Mouse (Mus musculus) limb, embryonic 15.5 days (tissue): ENCODE data around the gene Hlcs. TPM values are rescaled to one million over a fixed set of nuclear protein-coding genes. Genes with fewer than 3 reads are reported as not detected.

Experiments
- ATAC-seq: fragments of 200-750 bp; cut with Nextera tagmentation; 2 replicates; pipeline ENCODE4 v1.8.0; 2017; ENCODE audit warnings: low read depth, moderate TSS enrichment; ENCODE audit not compliant: insufficient number of reproducible peaks, low FRiP score, low TSS enrichment
- H3K27ac ChIP-seq: fragments of 300-500 bp; sonication (generic); 2 replicates; pipeline ENCODE4 v1.5.1; 2015; ENCODE audit warnings: moderate library complexity, mild to moderate bottlenecking, inconsistent platforms
- H3K27me3 ChIP-seq: fragments of 300-500 bp; sonication (generic); 2 replicates; pipeline ENCODE4 v1.6.1; 2015; ENCODE audit warnings: inconsistent platforms
- H3K36me3 ChIP-seq: fragments of 300-500 bp; sonication (generic); 2 replicates; pipeline ENCODE4 v1.6.1; 2015; ENCODE audit warnings: inconsistent platforms
- H3K4me1 ChIP-seq: fragments of 300-500 bp; sonication (generic); 2 replicates; pipeline ENCODE4 v1.6.1; 2015; ENCODE audit warnings: inconsistent platforms
- H3K4me2 ChIP-seq: fragments of 300-500 bp; sonication (generic); 2 replicates; pipeline ENCODE4 v1.6.1; 2015; ENCODE audit warnings: mild to moderate bottlenecking, inconsistent platforms
- H3K4me3 ChIP-seq: fragments of 300-500 bp; sonication (generic); 2 replicates; pipeline ENCODE4 v1.5.1; 2015; ENCODE audit warnings: mild to moderate bottlenecking, inconsistent platforms
- H3K9ac ChIP-seq: fragments of 300-500 bp; sonication (generic); 2 replicates; pipeline ENCODE4 v1.6.1; 2015; ENCODE audit warnings: inconsistent platforms
- H3K9me3 ChIP-seq: fragments of 300-500 bp; sonication (generic); 2 replicates; pipeline ENCODE4 v1.6.1; 2016; ENCODE audit warnings: inconsistent platforms
- WGBS: fragments of 180-500 bp; shearing (Covaris S2); methylation state at CpG from one replicate; pipeline ENCODE4 v1.1.7; 2015; 5-methylcytosine and 5-hydroxymethylcytosine counted together
- polyA plus RNA-seq: library from polyadenylated mRNA; unstranded; fragments of >200 nt; fragmentation: Nextera tagmentation; extraction: Ambion mirVana; gene quantifications from 2 replicates; pipeline ENCODE4 v1.2.1, GENCODE M21; 2015

The Hlcs gene
- polyA plus RNA-seq, 1 experiment from 2014 or later: 7.8 TPM

DNA sequence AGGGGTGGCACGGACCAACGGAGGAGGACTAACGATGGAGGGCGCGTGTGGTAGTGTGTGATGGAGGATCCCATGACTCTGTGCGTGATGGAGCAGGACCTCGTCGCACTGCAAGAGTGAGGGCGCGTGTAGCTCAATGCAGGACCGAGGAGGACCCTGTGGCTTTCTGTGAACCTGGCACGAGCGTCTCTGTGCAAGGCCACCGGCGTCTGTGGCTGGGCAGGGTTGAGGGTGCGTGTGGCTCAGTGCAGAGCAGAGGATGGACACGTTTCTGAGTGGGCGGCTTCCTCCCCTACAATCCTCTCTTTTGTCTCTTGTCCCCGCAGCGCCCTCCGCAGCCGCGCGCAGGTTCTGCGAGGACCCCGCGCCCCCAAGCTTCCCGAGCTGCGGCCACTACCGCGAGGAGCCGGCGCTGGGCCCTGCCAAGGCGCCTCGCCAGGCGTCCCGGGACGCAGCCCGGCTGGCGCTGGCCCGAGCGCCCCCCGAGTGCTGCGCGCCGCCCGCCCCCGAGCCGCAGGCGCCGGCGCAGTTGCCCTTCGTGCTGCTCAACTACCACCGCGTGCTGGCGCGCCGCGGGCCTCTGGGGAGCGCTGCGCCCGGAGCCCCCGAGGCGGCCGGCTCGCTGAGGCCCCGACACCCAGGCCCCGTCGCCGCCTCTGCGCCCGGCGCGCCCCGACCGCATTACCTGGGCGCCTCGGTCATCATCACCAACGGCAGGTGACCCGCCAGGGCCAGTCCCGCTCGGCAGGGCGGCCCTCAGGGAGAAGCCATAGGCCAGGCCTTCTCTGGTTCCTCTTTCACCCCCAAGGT, 188.0 kb downstream of the Hlcs start:
- Histone ChIP-seq H3K36me3 (no peaks in the 10 kb centered on the region), H3K27ac (no peak overlapping the region), H3K4me3 (peak overlapping the region; percentile 46), H3K9me3 (no peaks in the 10 kb centered on the region), H3K27me3 (peaks cover 72% of the 10 kb centered on the region), H3K4me1 (peaks cover 25% of the 10 kb centered on the region), H3K4me2 (peak overlapping the region; percentile 95), H3K9ac (peak overlapping the region; percentile 42)
- 2% methylated on average over 80 of the region's 83 CpGs for WGBS
- no peak for ATAC-seq

DNA sequence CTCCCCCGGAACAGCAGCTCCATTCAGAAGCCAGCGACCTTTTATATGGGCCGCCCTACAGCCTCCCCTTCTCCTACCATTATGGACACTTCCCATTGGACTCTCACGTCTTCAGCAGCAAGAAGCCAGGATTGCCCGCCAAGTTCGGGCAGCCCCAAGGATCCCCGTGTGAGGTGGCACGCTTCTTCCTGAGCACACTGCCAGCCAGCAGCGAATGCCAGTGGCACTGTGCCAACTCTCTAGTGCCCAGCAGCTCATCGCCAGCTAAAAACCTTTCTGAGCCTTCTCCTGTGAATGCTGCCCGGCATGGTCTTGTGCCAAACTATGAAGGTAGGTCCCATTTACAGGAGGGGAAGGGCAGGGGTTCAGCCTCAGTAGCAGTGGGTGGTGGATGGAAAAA, 190.1 kb downstream of the Hlcs start:
- Histone ChIP-seq H3K4me2 (no peak overlapping the region), H3K4me1 (peaks cover 21% of the 10 kb centered on the region), H3K9ac (no peak overlapping the region), H3K4me3 (no peak overlapping the region), H3K27ac (no peak overlapping the region), H3K36me3 (no peaks in the 10 kb centered on the region), H3K9me3 (no peaks in the 10 kb centered on the region), H3K27me3 (peaks cover 81% of the 10 kb centered on the region)
- ATAC-seq: no peak
- 54% methylated on average over 11 of the region's 11 CpGs for WGBS

DNA sequence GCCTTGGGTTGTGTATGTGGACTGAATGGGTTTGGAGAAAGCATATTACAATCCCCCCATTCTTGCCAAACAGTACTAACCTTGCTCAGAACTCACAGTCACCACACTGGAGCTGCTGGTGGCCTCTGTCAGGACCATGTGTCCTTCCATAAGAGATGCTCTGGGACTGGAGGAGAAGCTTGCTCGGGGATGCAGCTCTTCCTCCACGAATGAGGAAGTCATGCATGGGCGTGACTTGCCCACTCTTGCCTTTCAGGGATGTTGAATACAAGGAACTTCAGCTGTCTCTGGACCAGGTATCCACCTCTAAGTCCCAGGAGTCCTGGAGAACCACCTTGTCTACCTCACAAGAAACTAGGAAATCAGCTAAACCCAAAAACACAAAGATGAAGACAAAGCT, 191.0 kb downstream of the Hlcs start:
- WGBS: 80% methylated on average over 3 of the region's 3 CpGs
- H3K27me3 ChIP-seq: peaks cover 76% of the 10 kb centered on the region
- no peak for ATAC-seq

DNA sequence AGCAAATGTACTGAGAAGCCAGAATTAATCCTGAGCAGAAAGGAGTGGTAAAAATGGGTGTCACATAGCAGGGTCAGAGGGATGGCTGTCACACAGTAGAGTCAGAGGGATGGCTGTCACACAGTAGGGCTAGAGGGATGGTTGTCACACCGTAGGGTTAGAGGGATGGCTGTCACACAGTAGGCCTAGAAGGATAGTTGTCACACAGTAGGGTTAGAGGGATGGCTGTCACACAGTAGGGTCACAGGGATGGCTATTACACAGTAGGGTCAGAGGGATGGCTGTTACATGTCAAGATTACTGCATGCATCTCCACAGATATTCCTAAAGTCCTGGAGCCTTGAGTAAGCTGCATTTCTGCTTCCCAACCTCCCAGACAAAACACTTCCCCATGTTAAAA, 195.0 kb downstream of the Hlcs start:
- H3K4me3 ChIP-seq: no peak overlapping the region
- no peak overlapping the region for H3K27ac ChIP-seq
- peaks cover 11% of the 10 kb centered on the region for H3K4me1 ChIP-seq
- no peak for ATAC-seq
- H3K36me3 ChIP-seq: no peaks in the 10 kb centered on the region
- H3K27me3 ChIP-seq: peaks cover 48% of the 10 kb centered on the region
- 94% methylated on average over 1 of the region's 1 CpGs for WGBS
- no peak overlapping the region for H3K4me2 ChIP-seq
- no peak overlapping the region for H3K9ac ChIP-seq
- H3K9me3 ChIP-seq: no peaks in the 10 kb centered on the region

More for the DNA sequence above, 191.0 kb downstream of the Hlcs start:
- Histone ChIP-seq H3K36me3 (no peaks in the 10 kb centered on the region), H3K9me3 (no peaks in the 10 kb centered on the region), H3K9ac (no peak overlapping the region), H3K4me2 (no peak overlapping the region), H3K27ac (no peak overlapping the region), H3K4me3 (no peak overlapping the region), H3K4me1 (peaks cover 21% of the 10 kb centered on the region)

DNA sequence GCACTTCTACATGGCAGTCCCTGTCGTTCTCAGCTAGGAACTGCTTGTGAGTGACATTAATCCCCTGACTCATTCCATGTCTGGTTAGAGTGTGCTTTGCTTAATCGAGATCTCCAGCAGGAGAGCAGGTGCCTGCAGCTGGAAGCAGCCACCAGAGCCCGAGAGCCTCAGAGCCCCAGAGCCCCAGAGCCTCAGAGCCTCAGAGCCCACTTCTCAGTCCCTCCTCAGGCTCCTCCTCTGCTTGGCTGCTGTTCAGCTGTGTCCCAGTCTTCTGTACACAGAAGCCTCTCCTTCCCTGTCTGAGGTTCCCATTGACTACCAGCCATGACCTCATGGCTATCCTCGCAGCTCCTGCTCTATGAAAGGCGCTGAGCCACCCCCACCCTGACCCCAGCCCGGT, 196.0 kb downstream of the Hlcs start:
- Histone ChIP-seq H3K4me3 (no peak overlapping the region), H3K4me1 (peaks cover 6% of the 10 kb centered on the region; the same call in 1 of the 2 replicates), H3K27ac (no peak overlapping the region), H3K36me3 (no peaks in the 10 kb centered on the region), H3K9ac (no peak overlapping the region), H3K4me2 (no peak overlapping the region), H3K27me3 (peaks cover 39% of the 10 kb centered on the region), H3K9me3 (no peaks in the 10 kb centered on the region)
- no peak for ATAC-seq
- 61% methylated on average over 6 of the region's 6 CpGs for WGBS

DNA sequence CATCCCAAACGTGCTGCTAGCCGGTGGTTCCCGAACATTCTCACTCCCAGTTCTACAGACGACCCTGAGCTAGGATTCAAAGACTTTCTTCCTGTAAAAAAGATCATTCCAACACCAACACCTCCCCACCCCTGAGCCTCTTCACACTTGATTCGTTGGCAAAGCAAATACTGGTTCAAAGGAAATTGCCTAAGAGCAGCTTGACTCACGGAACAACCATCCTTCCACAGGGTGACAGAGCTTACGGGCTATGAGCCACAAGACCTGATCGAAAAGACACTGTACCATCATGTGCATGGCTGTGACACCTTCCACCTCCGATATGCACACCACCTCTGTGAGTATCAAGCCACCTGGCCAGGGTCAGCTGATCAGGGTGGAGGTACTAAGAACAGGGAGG, 198.7 kb downstream of the Hlcs start:
- Histone ChIP-seq H3K36me3 (no peaks in the 10 kb centered on the region), H3K4me1 (peaks cover 3% of the 10 kb centered on the region; the same call in 1 of the 2 replicates), H3K4me2 (no peak overlapping the region), H3K4me3 (no peak overlapping the region), H3K27me3 (peaks cover 19% of the 10 kb centered on the region), H3K27ac (no peak overlapping the region), H3K9me3 (no peaks in the 10 kb centered on the region), H3K9ac (no peak overlapping the region)
- 66% methylated on average over 9 of the region's 9 CpGs for WGBS
- no peak for ATAC-seq

DNA sequence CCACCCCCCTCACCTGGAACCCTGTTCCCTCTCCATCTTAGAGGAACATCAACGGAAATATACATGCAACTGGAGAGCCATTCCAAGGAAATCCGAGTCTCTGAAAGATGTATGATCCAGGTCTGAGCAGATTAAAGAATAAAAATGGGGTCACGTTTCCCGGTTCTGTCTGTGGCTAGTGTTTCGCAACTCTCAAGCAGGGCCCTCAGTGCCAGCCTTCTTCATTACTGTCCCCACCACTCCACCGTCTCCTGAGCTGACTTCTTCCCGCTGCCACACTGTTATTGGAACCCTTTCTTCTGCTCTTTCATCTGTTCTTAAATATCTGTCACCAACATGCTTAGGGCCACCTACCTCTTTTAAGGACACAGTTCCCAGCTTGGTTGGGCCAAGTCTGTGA, 200.2 kb downstream of the Hlcs start:
- Histone ChIP-seq H3K4me2 (no peak overlapping the region), H3K4me3 (no peak overlapping the region), H3K9me3 (no peaks in the 10 kb centered on the region), H3K27me3 (peaks cover 21% of the 10 kb centered on the region), H3K9ac (no peak overlapping the region), H3K4me1 (peaks cover 3% of the 10 kb centered on the region; the same call in 1 of the 2 replicates), H3K36me3 (no peaks in the 10 kb centered on the region), H3K27ac (no peak overlapping the region)
- 79% methylated on average over 7 of the region's 7 CpGs for WGBS
- no peak for ATAC-seq

DNA sequence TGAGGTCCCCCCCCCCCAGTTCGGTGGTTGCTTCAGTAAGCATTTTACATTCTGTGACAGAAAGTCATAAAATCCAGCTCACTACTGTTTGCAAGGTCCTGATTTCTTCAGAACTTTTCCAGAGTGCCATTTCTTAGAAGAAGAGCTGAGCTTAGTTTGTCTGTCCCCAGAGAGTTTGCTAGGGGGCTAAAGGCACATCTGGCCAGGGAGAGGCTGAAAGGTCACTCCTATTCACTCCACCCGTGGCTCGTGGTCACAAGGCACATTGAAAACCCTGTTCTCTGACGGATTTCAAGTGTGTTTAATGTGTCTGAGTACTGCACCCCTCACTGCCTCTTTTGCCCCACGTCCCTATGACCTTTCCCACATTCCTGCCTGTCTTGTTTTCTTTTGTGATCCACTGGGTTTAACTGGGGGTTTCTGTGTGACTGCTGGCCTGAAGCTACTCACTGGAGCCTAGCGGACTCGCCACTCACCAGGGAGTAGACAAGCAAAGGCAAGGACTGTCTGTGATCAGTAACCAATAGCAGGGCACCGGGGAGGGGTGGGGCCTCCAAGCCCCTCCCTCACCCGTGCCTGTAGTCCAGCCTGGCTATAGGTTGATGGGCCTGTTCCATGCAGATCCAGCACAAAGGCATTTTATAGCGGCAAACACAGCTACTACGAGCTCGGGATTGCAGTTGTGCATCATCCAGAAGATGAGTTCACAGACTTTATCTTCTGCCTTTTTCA, 215.5 kb downstream of the Hlcs start:
- WGBS: 14% methylated on average over 12 of the region's 12 CpGs

DNA sequence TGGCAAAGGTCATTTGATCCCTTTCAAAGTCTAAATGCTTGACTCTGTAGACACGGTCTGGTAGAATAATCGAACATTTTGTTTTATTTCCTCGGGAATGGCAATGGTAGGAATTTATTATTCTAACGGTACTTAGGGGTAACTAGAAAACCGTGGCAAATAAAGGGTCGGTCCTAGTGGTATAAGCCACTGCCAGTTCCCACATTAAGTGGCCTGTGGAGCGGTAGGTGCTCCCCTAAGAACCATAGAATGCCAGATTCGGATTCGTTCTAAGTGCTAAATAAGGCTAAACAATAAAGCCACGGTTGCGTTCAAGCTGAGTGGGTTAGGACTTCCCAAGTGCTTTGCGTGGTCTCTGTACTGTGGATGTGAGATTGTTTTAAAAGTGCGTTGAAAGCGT, 216.9 kb downstream of the Hlcs start:
- Histone ChIP-seq H3K4me2 (no peak overlapping the region), H3K27me3 (peaks cover 78% of the 10 kb centered on the region), H3K9me3 (no peaks in the 10 kb centered on the region), H3K36me3 (no peaks in the 10 kb centered on the region), H3K4me3 (no peak overlapping the region), H3K4me1 (peaks cover 22% of the 10 kb centered on the region; the same call in 1 of the 2 replicates), H3K9ac (no peak overlapping the region), H3K27ac (no peak overlapping the region)
- 5% methylated on average over 14 of the region's 14 CpGs for WGBS
- no peak for ATAC-seq

More for the DNA sequence above, 215.5 kb downstream of the Hlcs start:
- no peak for ATAC-seq
- Histone ChIP-seq H3K9ac (no peak overlapping the region), H3K4me2 (no peak overlapping the region), H3K4me3 (no peak overlapping the region), H3K36me3 (no peaks in the 10 kb centered on the region), H3K27ac (no peak overlapping the region), H3K4me1 (peaks cover 22% of the 10 kb centered on the region; the same call in 1 of the 2 replicates), H3K27me3 (peaks cover 68% of the 10 kb centered on the region), H3K9me3 (no peaks in the 10 kb centered on the region)

DNA sequence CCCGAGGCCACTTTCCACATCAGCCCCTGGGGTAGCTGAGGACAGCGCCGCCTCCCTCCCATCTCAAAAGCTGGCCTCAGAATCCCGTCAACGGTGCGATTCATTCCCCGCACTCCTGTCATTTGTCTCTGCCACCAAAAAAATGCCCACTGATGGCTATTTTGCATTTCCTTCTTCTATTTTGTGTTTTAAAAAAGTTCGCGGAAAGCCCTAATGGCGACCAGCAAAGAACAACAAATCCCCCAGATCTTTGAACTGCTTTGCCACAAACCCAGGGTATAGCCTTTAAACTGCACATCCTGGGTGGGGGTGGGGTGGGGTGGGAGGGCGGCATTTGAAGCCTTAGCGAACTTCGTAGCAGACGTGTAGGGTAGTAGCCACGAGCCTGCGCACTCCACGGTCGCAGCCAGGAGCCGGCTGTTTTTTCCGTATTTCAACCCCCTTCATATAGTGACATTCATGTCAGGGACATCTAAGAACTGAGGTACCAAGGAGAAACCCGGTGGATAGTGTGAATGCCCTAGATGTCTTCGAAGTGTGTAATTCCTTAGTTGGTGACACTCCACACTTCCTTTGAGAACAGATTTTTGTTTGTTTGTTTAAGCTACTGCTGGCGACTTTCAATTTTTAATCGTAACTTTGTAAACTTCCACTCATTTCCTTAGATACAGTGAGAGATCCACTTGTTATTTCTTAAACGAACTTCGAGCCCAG, 218.1 kb downstream of the Hlcs start:
- H3K4me3 ChIP-seq: peak overlapping the region; percentile 13; the same call in 1 of the 2 replicates
- H3K4me1 ChIP-seq: peaks cover 22% of the 10 kb centered on the region; the same call in 1 of the 2 replicates
- no peak overlapping the region for H3K27ac ChIP-seq
- H3K27me3 ChIP-seq: peaks cover 89% of the 10 kb centered on the region
- ATAC-seq: no peak
- WGBS: 5% methylated on average over 26 of the region's 26 CpGs
- H3K4me2 ChIP-seq: 0 out of 2 replicates have a peak overlapping the region, but pooled peaks have one; percentile 14
- H3K9ac ChIP-seq: no peak overlapping the region
- no peaks in the 10 kb centered on the region for H3K9me3 ChIP-seq
- no peaks in the 10 kb centered on the region for H3K36me3 ChIP-seq

DNA sequence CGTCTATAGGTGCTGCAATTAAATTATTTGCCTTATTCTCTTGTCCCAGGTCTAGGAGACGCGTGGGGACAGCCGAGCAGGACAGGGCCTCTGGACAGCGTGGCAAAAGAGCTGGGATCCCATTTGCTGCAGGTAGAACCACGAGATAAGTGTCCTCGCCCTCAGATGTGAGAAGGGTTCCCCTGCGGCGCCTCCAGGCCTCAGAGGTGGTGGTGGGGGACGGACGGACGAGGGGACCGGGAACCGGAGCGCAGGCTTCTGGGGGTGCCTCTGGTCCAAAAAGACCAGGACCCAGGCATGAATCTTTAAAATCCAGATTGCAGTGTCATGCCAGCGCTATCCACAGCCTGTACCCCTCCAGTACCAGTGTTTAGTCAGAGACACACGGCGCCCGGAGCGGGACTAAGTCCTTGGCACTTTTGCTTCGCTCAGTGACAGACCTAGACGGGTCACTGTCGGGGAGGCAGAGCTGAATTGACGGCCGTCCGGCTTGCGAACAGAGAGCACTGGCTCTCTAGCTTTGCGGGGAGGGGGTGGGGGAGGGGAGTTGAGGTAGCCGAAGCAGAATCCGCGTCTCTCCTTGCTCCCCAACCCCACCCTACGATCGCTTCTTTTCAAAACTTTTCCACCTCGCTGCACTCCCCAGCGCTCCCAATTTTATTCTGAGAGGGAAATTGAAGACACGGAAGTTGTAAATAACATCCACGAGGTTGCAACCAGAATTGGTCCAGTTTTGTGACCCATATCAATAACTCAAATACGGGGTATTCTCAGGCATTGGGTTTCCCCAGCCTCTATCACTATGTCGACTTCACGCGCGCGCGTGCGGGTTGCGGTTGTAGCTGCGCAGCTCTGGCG, 218.9 kb downstream of the Hlcs start:
- Histone ChIP-seq H3K27ac (no peak overlapping the region), H3K27me3 (peaks cover 89% of the 10 kb centered on the region), H3K4me3 (peak overlapping the region; percentile 13; the same call in 1 of the 2 replicates), H3K9me3 (no peaks in the 10 kb centered on the region), H3K36me3 (no peaks in the 10 kb centered on the region), H3K4me1 (peaks cover 22% of the 10 kb centered on the region; the same call in 1 of the 2 replicates), H3K4me2 (0 out of 2 replicates have a peak overlapping the region, but pooled peaks have one; percentile 14), H3K9ac (no peak overlapping the region)
- 6% methylated on average over 48 of the region's 48 CpGs for WGBS
- ATAC-seq: no peak
